Mouse (Mus musculus) regulatory T cell (primary cell): ENCODE measurements around the gene Tmem256.

Experiments used
- in situ Hi-C: fragments of 300-600 bp; cut with MboI, MseI; formaldehyde crosslinking; loops from one replicate; pipeline ENCODE4 v1.15.1; 2025; ENCODE audit warnings: high pct_unique_total_duplicates

The Tmem256 gene

DNA sequence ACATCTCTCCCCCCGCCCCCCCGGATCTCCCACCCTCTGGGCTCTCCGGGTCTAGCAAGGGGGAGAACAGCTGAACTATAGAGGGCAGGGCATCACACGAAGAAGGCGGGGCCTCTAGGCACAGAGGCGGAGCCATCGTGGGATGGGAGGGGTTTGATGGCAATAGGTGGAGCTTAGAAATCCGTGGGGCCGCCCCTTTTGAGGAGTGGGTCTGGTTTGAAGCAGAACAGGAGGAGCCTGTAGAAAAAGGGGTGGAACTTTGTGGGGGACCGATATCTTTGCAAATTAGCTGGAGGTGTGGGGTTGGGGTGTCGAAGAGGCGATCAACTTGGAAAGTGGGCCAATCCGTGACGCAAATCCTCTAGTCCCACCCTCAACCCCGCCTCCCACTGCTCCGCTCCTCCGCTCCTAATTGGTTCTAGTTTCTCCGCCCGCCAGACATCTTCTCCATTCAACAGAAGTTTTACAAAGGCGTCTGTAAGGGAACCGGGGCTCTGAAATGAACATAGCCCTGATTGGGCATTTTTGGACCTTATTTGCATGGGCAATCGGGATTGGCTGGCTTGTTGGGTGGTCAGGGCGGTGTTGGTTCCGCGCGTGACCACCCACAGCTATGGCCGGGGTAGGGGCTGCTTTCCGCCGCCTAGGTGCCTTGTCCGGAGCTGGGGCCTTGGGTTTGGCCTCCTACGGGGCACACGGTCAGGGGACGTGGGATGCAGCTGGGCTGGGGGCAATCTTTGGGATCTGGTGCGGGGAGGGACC lies at the start of gene Tmem256:
Tmem256 (plus strand) TSS at position 563 of the 762 bp plus-strand sequence.
- in situ Hi-C loops = no loop called here

DNA sequence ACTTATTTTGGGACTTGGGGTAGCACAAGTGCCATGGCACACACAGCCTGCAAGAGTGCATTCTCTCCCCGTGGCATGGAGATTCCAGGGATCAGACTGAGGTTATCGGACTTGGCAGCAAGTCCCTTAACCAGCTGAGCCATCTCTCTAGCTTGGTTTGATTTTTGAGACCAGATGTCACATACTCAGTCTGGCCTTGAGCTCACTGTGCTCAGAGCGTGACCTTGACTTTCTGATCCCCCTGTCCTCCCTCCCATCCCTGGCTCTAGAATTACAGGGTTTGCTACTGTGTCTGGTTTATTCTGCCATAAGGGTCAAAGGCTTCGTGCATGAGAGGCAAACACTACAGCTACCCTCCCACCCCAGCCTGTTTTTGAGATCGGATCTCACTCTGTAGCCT lies 48.9 kb upstream of the Tmem256 start:
- in situ Hi-C loops = loop anchor here (25.0 kb wide), 1 partner anchor 1602 kb away; no protein-coding TSS in a partner anchor

GRCm38 (mm10) chr11:69791420-69791819 lies 46.9 kb upstream of the Tmem256 start:
- in situ Hi-C loops = loop anchor here (25.0 kb wide), 1 partner anchor 1604 kb away; no protein-coding TSS in a partner anchor

DNA sequence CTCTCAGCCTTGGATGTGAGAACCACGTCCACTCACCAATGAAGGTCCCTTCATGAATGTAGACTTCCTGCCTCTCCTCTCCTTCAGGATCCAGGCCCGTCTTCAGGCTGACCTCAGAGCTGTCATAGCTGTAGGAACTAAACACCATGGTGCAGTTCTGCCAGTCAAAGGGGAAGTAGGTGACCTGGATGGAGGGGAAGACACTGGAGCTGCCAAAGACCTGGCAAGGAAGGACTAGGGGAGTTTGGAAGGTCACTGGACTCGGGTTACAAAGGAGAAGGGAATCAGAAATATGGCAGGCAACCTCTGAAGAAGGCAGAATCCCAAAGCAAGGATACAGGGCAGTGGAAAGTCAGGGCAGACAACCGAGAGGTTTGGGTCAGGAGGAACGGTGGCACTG lies 44.9 kb upstream of the Tmem256 start:
- in situ Hi-C loops = loop anchor here (25.0 kb wide), 1 partner anchor 1606 kb away; no protein-coding TSS in a partner anchor

DNA sequence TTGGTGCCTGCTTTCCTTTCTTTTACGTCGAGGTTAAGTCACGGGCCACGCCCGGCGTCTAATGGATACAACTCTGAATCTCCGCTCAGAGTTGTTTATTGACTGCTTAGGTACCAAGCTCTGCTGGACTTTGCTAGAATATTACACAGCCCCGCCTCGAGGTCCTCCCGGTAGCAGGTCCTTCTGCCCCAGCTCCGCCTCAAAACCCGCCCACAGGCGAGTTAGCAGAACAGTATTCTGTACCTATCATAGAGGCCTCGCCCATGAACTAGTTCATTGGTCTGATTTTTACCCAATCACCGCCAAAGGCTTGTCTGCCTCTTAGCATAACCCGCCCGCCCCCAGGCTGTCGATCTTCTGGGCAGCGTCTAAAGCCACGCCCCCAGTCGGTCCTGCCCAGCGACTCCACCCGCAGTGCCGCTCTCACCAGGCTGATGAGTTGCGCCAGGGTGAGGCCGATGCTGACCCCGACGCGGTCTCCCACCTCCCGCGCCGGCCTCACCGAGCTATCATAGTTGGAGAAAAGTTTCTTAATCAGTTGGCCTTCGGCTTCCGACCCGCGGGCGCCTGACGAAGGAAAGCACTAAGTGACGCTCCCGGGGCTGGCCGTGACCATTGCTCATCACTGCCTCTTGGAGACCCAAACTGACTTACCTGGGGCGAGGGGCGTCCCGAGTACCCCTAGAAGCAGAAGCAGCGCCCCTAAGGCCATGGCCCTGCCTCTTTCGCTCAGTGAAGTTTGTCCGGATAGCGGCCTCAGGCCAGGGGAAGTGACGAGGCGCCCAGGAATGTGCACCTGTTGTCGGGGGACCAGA lies 42.9 kb upstream of the Tmem256 start, which contains the start of gene Chrnb1:
Chrnb1 (minus strand) TSS at position 776 of the 815 bp plus-strand sequence.
- in situ Hi-C loops = loop anchor here (25.0 kb wide), 1 partner anchor 1608 kb away; no protein-coding TSS in a partner anchor

GRCm38 (mm10) chr11:69795983-69796435 lies 42.3 kb upstream of the Tmem256 start:
- in situ Hi-C loops = loop anchor here (25.0 kb wide), 1 partner anchor 1609 kb away; no protein-coding TSS in a partner anchor

DNA sequence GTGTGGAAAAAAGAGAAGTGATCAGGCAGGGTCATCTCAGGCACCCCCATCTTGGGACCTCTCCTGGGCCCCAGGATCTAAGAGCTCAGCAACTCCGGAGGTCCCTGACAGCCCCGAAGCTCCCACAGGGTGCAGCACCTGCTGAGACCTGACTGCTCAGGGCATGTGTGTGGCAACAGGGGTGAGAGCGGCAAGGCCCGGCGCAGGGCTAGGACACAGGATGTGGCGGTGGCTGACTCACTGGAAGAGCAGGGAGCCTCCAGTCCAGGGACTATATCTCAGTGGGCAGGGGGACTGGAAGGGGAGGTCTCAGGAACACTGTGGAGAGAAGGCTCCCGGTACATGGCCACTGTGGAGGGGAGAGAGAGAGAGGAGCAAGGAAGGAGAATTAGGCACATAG lies 40.4 kb upstream of the Tmem256 start:
- in situ Hi-C loops = loop anchor here (25.0 kb wide), 1 partner anchor 1611 kb away; no protein-coding TSS in a partner anchor

DNA sequence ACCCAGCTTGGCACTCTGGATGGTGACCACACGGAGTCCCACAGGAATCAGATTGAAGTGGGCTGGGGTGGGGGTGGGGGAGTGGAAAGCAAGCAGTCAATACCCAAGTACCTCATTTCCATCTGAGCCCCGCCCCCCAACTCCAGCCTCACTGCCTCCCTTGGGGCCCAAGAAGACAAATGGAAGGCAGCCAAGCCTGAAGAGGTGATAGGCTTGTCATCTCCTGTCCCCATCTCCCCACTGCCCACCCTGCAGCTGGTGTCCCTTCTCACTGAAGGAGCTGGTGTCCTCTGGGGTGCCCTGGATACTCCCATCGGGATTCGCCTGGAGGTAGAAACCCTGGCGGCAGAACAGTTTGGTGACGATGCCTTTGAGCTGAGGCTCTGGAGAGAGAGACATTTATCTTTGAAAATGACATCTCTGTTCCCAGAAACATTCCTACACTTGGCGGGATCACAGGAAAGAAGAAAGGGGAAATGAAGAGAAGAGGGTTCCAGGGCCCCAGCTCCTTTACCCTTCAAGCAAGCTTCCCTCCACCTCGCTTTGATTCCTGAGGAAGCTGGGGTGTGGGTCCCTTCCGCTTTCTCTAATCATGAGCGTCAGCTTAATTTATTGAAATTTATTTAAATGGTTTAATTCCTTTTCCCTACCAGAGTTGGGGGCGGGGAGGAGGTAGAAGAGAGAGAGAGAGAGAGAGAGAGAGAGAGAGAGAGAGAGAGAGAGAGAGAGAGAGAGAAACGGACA lies 38.7 kb upstream of the Tmem256 start:
- in situ Hi-C loops = loop anchor here (5.0 to 25.0 kb wide), 2 partner anchors 32 to 1612 kb away; partner anchors contain the start of gene Zbtb4

- in situ Hi-C loops = loop anchor here (5.0 kb wide), 1 partner anchor 33 kb away; the partner anchor contains the start of gene Zbtb4
These were observed 38.2 kb upstream of the Tmem256 start for GRCm38 (mm10) chr11:69800138-69800391.

GRCm38 (mm10) chr11:69800392-69801197 lies 37.7 kb upstream of the Tmem256 start:
- in situ Hi-C loops = loop anchor here (5.0 kb wide), 1 partner anchor 33 kb away; the partner anchor contains the start of gene Zbtb4

GRCm38 (mm10) chr11:69801379-69801977 lies 36.8 kb upstream of the Tmem256 start, which contains the start of gene Fgf11:
TSS of gene Fgf11 (minus strand) at chr11:69801857.
- in situ Hi-C loops = loop anchor here (5.0 kb wide), 1 partner anchor 34 kb away; the partner anchor contains the start of gene Zbtb4

- in situ Hi-C loops = loop anchor here (5.0 kb wide), 1 partner anchor 35 kb away; the partner anchor contains the start of gene Zbtb4
These were observed 35.6 kb upstream of the Tmem256 start for GRCm38 (mm10) chr11:69802648-69803105.

- in situ Hi-C loops = loop anchor here (5.0 kb wide), 1 partner anchor 36 kb away; the partner anchor contains the start of gene Zbtb4
These were observed 35.0 kb upstream of the Tmem256 start for GRCm38 (mm10) chr11:69803328-69803727.

DNA sequence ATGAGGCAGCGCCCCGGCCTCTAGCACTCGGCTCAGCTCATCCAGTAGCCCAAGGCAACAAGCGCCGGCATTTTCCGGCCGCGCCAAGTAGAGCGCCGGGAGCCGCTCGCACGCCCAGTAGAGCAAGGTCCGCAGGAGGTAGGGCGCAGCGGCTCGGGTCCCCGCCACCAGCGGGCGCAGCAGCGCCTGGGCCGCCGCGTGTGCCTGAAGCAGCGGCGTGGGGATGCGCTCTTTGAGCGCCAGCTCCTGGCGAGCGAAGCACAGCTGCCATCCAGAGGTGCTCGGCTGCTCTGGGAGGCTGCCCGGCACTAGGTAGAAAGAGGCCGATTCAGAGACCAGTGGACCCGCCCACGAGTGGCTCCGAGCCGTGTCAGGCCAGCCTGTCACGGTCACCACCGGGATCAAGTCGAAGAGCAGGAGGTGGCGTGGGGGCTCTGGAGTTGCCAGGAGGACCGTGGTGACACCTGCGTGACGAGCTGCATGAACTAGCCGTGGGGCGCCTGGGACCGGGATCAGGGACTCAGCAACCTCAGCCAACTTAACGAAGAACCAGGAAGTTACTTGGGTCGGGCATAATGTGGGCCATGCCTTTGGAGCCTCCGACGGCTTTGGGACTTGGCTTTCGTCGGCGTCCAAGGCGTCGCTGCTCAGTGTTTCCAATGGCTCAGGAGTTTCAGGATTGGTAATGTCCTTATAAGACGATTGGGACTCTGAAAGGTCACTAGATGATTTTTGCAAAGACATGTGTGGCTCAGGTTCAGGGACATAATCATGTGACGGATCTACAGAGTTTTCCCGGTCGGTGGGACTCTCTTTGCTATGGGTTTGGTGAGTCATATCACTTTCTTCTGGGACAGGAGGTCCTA lies 34.3 kb upstream of the Tmem256 start:
- in situ Hi-C loops = loop anchor here (5.0 kb wide), 1 partner anchor 37 kb away; the partner anchor contains the start of gene Zbtb4

DNA sequence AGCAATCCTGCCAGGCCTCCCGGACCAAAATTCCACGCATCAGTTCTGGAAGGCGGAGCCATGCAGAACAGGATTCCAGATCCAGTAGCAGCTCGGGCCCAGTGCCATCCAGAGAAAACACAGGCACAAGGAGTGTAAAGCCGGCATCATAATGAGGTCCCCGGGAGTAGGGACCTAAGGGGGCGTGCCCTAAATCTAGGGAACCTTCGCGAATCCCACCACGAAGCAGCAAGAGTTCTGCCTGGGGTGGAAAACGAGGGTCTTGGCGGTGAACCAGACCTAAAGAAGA lies 33.7 kb upstream of the Tmem256 start:
- in situ Hi-C loops = loop anchor here (5.0 kb wide), 1 partner anchor 37 kb away; the partner anchor contains the start of gene Zbtb4

GRCm38 (mm10) chr11:69804972-69805909 lies 33.1 kb upstream of the Tmem256 start, which contains the start of gene Tmem102:
TSS of gene Tmem102 (minus strand) at chr11:69805624.
- in situ Hi-C loops = loop anchor here (5.0 kb wide), 1 partner anchor 38 kb away; the partner anchor contains the start of gene Zbtb4

- in situ Hi-C loops = no loop called here
These were observed 31.9 kb upstream of the Tmem256 start for GRCm38 (mm10) chr11:69806378-69806777.
